Comparison of ENCODE assay signal across 8 mouse cellular contexts in the genomic region with DNA sequence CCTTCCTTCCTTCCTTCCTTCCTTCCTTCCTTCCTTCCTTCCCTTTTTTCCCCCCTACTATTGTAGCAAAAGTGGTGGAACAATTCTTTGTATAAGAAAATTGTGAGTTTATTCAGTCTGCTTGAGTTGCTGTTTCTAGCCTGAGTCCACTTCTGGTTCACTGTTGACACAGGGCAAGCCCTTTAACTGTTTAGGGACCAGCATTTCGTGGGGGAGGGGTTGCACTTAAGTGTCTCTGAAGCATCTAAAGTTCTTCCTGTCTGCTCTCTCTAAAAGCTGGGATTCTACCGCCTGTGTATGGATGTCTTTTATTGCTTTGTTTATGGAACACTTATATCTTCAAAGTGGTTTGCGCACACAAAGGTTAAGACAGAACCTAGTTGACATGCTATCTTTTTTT. TPM values are rescaled to one million over a fixed set of nuclear protein-coding genes. Genes with fewer than 3 reads are reported as not detected.
DNase-seq lines count a peak whose midpoint lies in the region; ATAC-seq lines count a peak whose summit lies in the region.

No protein-coding gene starts in this region.

- H3K4me3 ChIP-seq in erythroblast, embryonic 14.5 days (replicated peaks) = peak overlapping the region; percentile 90
- peak overlapping the region; percentile 83 for H3K4me3 ChIP-seq in forebrain, embryonic 16.5 days (replicated peaks; ENCODE audit: low read length)
- H3K4me3 ChIP-seq in liver, embryonic 16.5 days (ENCODE audit: low read depth, low read length) = peak overlapping the region; percentile 95

- ATAC-seq in erythroblast, adult 5-6 weeks (replicated peaks; ENCODE audit: low FRiP score, poor library complexity, severe bottlenecking) = no peak
- no peak for ATAC-seq in forebrain, embryonic 16.5 days
- no peak for ATAC-seq in liver, embryonic 16.5 days (ENCODE audit: low read depth)

- 64% methylated on average over 3 of the region's 3 CpGs for WGBS in forebrain, embryonic 16.5 days
- 46% methylated on average over 3 of the region's 3 CpGs for WGBS in liver, embryonic 16.5 days (ENCODE audit: insufficient replicate concordance)

- peak overlapping the region; percentile 73 for H3K4me2 ChIP-seq in forebrain, embryonic 16.5 days (ENCODE audit: low read length)
- H3K4me2 ChIP-seq in liver, embryonic 16.5 days (ENCODE audit: low read depth, low read length) = peak overlapping the region; percentile 91

- no peak overlapping the region for H3K27ac ChIP-seq in forebrain, embryonic 16.5 days (ENCODE audit: low read length)
- no peak overlapping the region for H3K27ac ChIP-seq in liver, embryonic 16.5 days (ENCODE audit: low read length)

- peaks cover 21% of the 10 kb centered on the region for H3K36me3 ChIP-seq in erythroblast, embryonic 14.5 days (ENCODE audit: control insufficient read depth)
- no peaks in the 10 kb centered on the region; the same call in 1 of the 2 replicates for H3K36me3 ChIP-seq in forebrain, embryonic 16.5 days (ENCODE audit: control insufficient read depth, insufficient read depth)
- H3K36me3 ChIP-seq in liver, embryonic 16.5 days (ENCODE audit: control insufficient read depth, insufficient read depth) = no peaks in the 10 kb centered on the region

- H3K9me3 ChIP-seq in erythroblast, embryonic 14.5 days (ENCODE audit: control insufficient read depth, low read length) = no peaks in the 10 kb centered on the region
- H3K9me3 ChIP-seq in forebrain, embryonic 16.5 days (ENCODE audit: control insufficient read depth, low read length) = no peaks in the 10 kb centered on the region
- H3K9me3 ChIP-seq in liver, embryonic 16.5 days (replicated peaks; ENCODE audit: control insufficient read depth, low read length) = no peaks in the 10 kb centered on the region

- H3K27me3 ChIP-seq in erythroblast, embryonic 14.5 days (ENCODE audit: control insufficient read depth) = no peaks in the 10 kb centered on the region
- no peaks in the 10 kb centered on the region for H3K27me3 ChIP-seq in forebrain, embryonic 16.5 days (replicated peaks; ENCODE audit: control insufficient read depth, insufficient read depth, low read length)
- no peaks in the 10 kb centered on the region for H3K27me3 ChIP-seq in liver, embryonic 16.5 days (ENCODE audit: control insufficient read depth, insufficient read depth, low read depth, low read length)

- H3K9ac ChIP-seq in forebrain, embryonic 16.5 days (replicated peaks; ENCODE audit: low read depth, low read length) = no peak overlapping the region
- H3K9ac ChIP-seq in liver, embryonic 16.5 days (ENCODE audit: low read depth, low read length) = no peak overlapping the region

- peak; percentile 41 for DNase-seq in 416B (ENCODE audit: low read depth)
- DNase-seq in gastrocnemius, adult 8-10 months (ENCODE audit: low spot score in 2 of 2) = no peak
- DNase-seq in gastrocnemius, postnatal 10 days = no peak
- DNase-seq in right cerebral cortex, postnatal 10 days (ENCODE audit: low spot score in 2 of 2) = no peak

- H3K4me1 ChIP-seq in erythroblast, embryonic 14.5 days (ENCODE audit: control insufficient read depth) = peaks cover 38% of the 10 kb centered on the region
- H3K4me1 ChIP-seq in forebrain, embryonic 16.5 days (replicated peaks; ENCODE audit: control insufficient read depth, insufficient read depth, low read length) = peaks cover 38% of the 10 kb centered on the region
- H3K4me1 ChIP-seq in liver, embryonic 16.5 days (ENCODE audit: control insufficient read depth, low read depth, low read length) = peaks cover 15% of the 10 kb centered on the region

RNA-seq across cellular contexts. Expression of gene Abl1, which starts 1.9 kb away (rescaled TPM):
- 1.4 and 1.7 TPM in 2 replicates for polyA plus RNA-seq in erythroblast, embryonic 14.5 days (2012)
- 13.8 and 14.0 TPM in 2 replicates for total RNA-seq in erythroblast, adult 5-6 weeks (2015; ENCODE audit: low replicate concordance)
- 9.5 and 13.4 TPM in 2 replicates for total RNA-seq in erythroblast, adult 5-6 weeks (2017; ENCODE audit: low replicate concordance)
- 23.5 and 23.8 TPM in 2 replicates for polyA plus RNA-seq in forebrain, embryonic 16.5 days (2015; fragmentation: Nextera tagmentation; extraction: Ambion mirVana)
- polyA plus RNA-seq in liver, embryonic 16.5 days (2015; fragmentation: Nextera tagmentation; extraction: Ambion mirVana) = 5.8 and 6.7 TPM in 2 replicates
- 10 to 100 TPM; 24.3 to 33.7 (median 26.4) TPM for total RNA-seq in gastrocnemius, adult 8-10 months (2022)
- 10 to 100 TPM; 39.2 to 51.8 TPM for total RNA-seq in gastrocnemius, postnatal 10 days (2021)

RNA-seq across cellular contexts. Expression of gene Exosc2, which starts 19.5 kb away (rescaled TPM):
- polyA plus RNA-seq in erythroblast, embryonic 14.5 days (2012) = 1.1 and 1.6 TPM in 2 replicates
- total RNA-seq in erythroblast, adult 5-6 weeks (2015; ENCODE audit: low replicate concordance) = 9.6 and 9.8 TPM in 2 replicates
- total RNA-seq in erythroblast, adult 5-6 weeks (2017; ENCODE audit: low replicate concordance) = 9.2 and 9.8 TPM in 2 replicates
- 42.3 and 44.0 TPM in 2 replicates for polyA plus RNA-seq in forebrain, embryonic 16.5 days (2015; fragmentation: Nextera tagmentation; extraction: Ambion mirVana)
- 24.9 and 25.6 TPM in 2 replicates for polyA plus RNA-seq in liver, embryonic 16.5 days (2015; fragmentation: Nextera tagmentation; extraction: Ambion mirVana)
- 10 to 100 TPM in 1 of 4 experiments, 1 to 10 TPM in 3; 7.0 to 10.4 (median 8.0) TPM for total RNA-seq in gastrocnemius, adult 8-10 months (2022)
- total RNA-seq in gastrocnemius, postnatal 10 days (2021) = 10 to 100 TPM; 12.9 to 13.9 TPM

RNA-seq across cellular contexts. Expression of gene Prdm12, which starts 50.2 kb away (rescaled TPM):
- polyA plus RNA-seq in erythroblast, embryonic 14.5 days (2012) = not detected in 2 replicates
- total RNA-seq in erythroblast, adult 5-6 weeks (2015; ENCODE audit: low replicate concordance) = not detected in 2 replicates
- not detected in 2 replicates for total RNA-seq in erythroblast, adult 5-6 weeks (2017; ENCODE audit: low replicate concordance)
- 0.98 and 2.5 TPM in 2 replicates for polyA plus RNA-seq in forebrain, embryonic 16.5 days (2015; fragmentation: Nextera tagmentation; extraction: Ambion mirVana)
- polyA plus RNA-seq in liver, embryonic 16.5 days (2015; fragmentation: Nextera tagmentation; extraction: Ambion mirVana) = not detected in 2 replicates
- total RNA-seq in gastrocnemius, adult 8-10 months (2022) = not detected
- not detected for total RNA-seq in gastrocnemius, postnatal 10 days (2021)
